Mouse (Mus musculus): ENCODE results near the gene Ifna5. TPM values are rescaled to one million over a fixed set of nuclear protein-coding genes. Genes with fewer than 3 reads are reported as not detected.
"Not testable (repeated sequence)": the region's sequence is repeated elsewhere in the genome, so short reads cannot be mapped to it uniquely, and the experiment has no call there.

Gene Ifna5
- polyA plus RNA-seq, 1 experiment, result not detected

DNA sequence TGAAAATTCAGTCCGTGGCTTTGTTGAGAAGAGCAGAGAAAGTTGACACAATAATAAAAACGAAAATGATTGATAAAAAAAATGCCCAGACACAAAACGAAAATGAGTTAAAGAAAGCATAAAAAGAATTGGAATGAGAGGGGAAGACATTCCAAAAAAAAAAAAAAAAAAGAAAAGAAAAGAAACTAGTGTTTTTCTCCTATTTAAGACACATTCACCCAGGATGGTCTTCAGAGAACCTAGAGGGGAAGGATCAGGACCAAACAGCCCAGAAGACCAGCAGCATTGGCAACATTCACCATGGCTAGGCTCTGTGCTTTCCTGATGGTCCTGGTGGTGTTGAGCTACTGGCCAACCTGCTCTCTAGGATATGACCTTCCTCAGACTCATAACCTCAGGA is 19.4 kb upstream of the Ifna5 start, which contains the start of gene Ifna7:
TSS of gene Ifna7 (plus strand) at position 301 of the 400 bp plus-strand sequence.
- no peaks in the 10 kb centered on the region for H3K36me3 ChIP-seq (ENCODE audit: control insufficient read depth, insufficient read depth, low read length)
- WGBS, result 51% methylated on average over 3 of the region's 3 CpGs
- H3K4me3 ChIP-seq (ENCODE audit: low read depth, low read length), result no peak within 1 kb of the TSS
- no peaks in the 10 kb centered on the region for H3K4me1 ChIP-seq (ENCODE audit: control insufficient read depth, insufficient read depth, insufficient read length, low read length)
- no peaks in the 10 kb centered on the region; the same call in 1 of the 2 replicates for H3K27me3 ChIP-seq (ENCODE audit: control insufficient read depth, insufficient read depth, low read length)
- TF ChIP-seq CTCF (IDR thresholded peaks at IDR 0.05; ENCODE audit: extremely low read depth, insufficient read length, insufficient replicate concordance, low read depth, low read length), result no peak
- no peak for TF ChIP-seq POLR2A (IDR thresholded peaks at IDR 0.05; ENCODE audit: low read depth, low read length)
- no peak within 1 kb of the TSS for H3K27ac ChIP-seq (ENCODE audit: insufficient read depth, low read depth, low read length)

DNA sequence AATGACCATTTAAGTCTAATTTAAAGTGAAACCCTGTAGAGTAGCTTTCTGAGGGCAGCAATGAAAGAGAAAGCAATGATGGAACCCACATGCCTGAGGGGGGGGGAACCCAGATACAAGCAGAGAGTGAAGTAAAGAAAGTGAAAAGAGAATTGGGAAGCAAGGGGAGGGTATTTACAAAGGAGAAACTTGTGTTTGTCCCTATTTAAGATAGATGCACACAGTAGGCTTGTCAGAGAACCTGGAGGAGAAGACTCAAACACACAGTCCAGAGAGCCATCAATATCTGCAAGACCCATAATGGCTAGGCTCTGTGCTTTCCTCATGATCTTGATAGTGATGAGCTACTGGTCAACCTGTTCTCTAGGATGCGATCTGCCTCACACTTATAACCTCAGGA is 15.7 kb upstream of the Ifna5 start, which contains the start of gene Ifna11:
TSS of gene Ifna11 (plus strand) at position 301 of the 400 bp plus-strand sequence.
- Histone ChIP-seq H3K4me1 (ENCODE audit: control insufficient read depth, insufficient read depth, insufficient read length, low read length) (no peaks in the 10 kb centered on the region), H3K4me3 (ENCODE audit: low read depth, low read length) (no peak within 1 kb of the TSS), H3K27ac (ENCODE audit: insufficient read depth, low read depth, low read length) (no peak within 1 kb of the TSS), H3K36me3 (ENCODE audit: control insufficient read depth, insufficient read depth, low read length) (no peaks in the 10 kb centered on the region), H3K27me3 (ENCODE audit: control insufficient read depth, insufficient read depth, low read length) (no peaks in the 10 kb centered on the region; the same call in 1 of the 2 replicates)
- 83% methylated on average over 1 of the region's 1 CpGs for WGBS
- TF ChIP-seq CTCF (IDR thresholded peaks at IDR 0.05; ENCODE audit: extremely low read depth, insufficient read length, insufficient replicate concordance, low read depth, low read length), result no peak
- no peak for TF ChIP-seq POLR2A (IDR thresholded peaks at IDR 0.05; ENCODE audit: low read depth, low read length)

DNA sequence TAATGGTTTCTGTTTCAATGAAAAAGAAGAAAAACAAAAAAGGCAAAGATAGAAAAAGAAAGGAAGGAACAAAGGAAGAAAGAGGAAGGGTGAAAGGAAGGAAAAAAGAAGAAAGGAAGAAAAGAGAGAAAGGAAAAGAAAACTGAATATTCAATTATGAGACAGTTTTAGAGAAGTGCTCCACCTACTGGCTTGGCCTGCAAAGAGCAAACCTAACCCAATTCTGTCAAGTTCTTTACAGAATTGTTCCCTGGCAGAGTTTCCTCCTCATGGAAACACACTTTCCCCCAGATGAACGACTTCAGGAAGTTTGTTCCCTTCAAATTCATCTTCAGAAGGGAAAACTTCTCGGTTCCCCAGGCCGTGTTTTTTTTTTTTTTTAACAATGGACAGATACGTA is 12.3 kb upstream of the Ifna5 start:
- no peak overlapping the region for H3K4me3 ChIP-seq (ENCODE audit: low read depth, low read length)
- WGBS, result 27% methylated on average over 4 of the region's 4 CpGs
- no peaks in the 10 kb centered on the region for H3K36me3 ChIP-seq (ENCODE audit: control insufficient read depth, insufficient read depth, low read length)
- H3K27ac ChIP-seq (ENCODE audit: insufficient read depth, low read depth, low read length), result no peak overlapping the region
- no peaks in the 10 kb centered on the region for H3K4me1 ChIP-seq (ENCODE audit: control insufficient read depth, insufficient read depth, insufficient read length, low read length)
- H3K27me3 ChIP-seq (ENCODE audit: control insufficient read depth, insufficient read depth, low read length), result no peaks in the 10 kb centered on the region; the same call in 1 of the 2 replicates
- TF ChIP-seq CTCF (IDR thresholded peaks at IDR 0.05; ENCODE audit: extremely low read depth, insufficient read length, insufficient replicate concordance, low read depth, low read length), result no peak

DNA sequence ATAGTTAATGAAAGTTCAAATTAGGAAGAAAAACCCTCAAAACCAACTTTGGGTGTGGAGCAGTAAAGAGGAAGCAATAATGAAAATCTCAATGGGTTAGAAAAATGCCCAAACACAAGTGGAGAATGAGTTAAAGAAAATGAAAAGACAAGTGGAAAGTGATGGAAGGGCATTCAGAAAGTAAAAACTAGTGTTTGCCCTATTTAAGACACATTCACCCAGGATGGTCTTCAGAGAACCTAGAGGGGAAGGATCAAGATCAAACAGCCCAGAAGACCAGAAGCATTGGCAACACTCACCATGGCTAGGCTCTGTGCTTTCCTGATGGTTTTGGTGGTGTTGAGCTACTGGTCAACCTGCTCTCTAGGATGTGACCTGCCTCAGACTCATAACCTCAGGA is 8.2 kb upstream of the Ifna5 start, which contains the start of gene Ifna6:
TSS of gene Ifna6 (plus strand) at position 301 of the 400 bp plus-strand sequence.
- H3K36me3 ChIP-seq (ENCODE audit: control insufficient read depth, insufficient read depth, low read length); H3K27me3 ChIP-seq (ENCODE audit: control insufficient read depth, insufficient read depth, low read length); H3K4me1 ChIP-seq (ENCODE audit: control insufficient read depth, insufficient read depth, insufficient read length, low read length); H3K27ac ChIP-seq (ENCODE audit: insufficient read depth, low read depth, low read length); H3K4me3 ChIP-seq (ENCODE audit: low read depth, low read length): not testable (repeated sequence)

DNA sequence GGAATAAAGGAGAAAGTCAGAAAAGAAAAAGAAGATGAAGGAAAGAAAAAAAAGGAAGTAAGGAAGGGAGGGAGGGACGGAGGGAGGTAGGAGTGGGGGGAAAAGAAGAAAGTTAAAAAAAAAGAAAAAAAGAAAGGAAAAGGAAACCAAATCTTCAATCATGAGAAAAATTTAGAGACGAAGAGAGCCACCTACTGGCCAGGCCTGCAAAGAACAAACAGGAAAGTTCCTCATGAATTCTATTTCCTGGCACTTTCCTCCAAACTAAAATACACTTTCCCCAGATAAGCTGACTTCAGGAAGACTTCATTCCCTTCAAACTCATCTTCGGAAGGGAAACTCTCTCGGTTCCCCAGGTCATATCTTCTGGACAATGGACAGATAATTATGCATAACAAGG is 4.8 kb upstream of the Ifna5 start:
- Histone ChIP-seq H3K4me1 (ENCODE audit: control insufficient read depth, insufficient read depth, insufficient read length, low read length) (no peaks in the 10 kb centered on the region), H3K27ac (ENCODE audit: insufficient read depth, low read depth, low read length) (no peak overlapping the region), H3K36me3 (ENCODE audit: control insufficient read depth, insufficient read depth, low read length) (no peaks in the 10 kb centered on the region), H3K27me3 (ENCODE audit: control insufficient read depth, insufficient read depth, low read length) (no peaks in the 10 kb centered on the region), H3K4me3 (ENCODE audit: low read depth, low read length) (no peak overlapping the region)
- TF ChIP-seq CTCF (IDR thresholded peaks at IDR 0.05; ENCODE audit: extremely low read depth, insufficient read length, insufficient replicate concordance, low read depth, low read length) (no peak), POLR2A (IDR thresholded peaks at IDR 0.05; ENCODE audit: low read depth, low read length) (no peak)
- WGBS, result 22% methylated on average over 4 of the region's 4 CpGs

DNA sequence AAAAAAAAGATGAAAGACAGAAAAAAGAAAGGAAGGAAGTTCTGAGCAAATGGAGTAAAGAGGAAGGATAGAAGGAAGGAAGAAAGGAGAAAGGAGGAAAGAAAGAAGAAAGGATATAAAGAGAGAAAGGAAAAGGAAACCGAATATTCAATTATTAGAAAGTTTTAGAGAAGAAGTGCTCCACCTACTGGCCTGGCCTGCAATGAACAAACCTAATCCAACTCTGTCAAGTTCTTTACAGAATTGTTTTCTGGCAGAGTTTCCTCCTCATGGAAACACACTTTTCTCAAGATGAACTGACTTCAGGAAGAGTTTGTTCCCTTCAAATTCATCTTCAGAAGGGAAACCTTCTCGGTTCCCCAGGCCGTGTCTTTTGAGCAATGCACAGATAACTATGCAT is 3.5 kb downstream of the Ifna5 start:
- Histone ChIP-seq H3K4me1 (ENCODE audit: control insufficient read depth, insufficient read depth, insufficient read length, low read length) (0 out of 2 replicates have a peak, but pooled peaks cover 2% of the 10 kb centered on the region), H3K4me3 (ENCODE audit: low read depth, low read length) (no peak overlapping the region), H3K27ac (ENCODE audit: insufficient read depth, low read depth, low read length) (no peak overlapping the region), H3K27me3 (ENCODE audit: control insufficient read depth, insufficient read depth, low read length) (peaks cover 3% of the 10 kb centered on the region; the same call in 1 of the 2 replicates), H3K36me3 (ENCODE audit: control insufficient read depth, insufficient read depth, low read length) (no peaks in the 10 kb centered on the region)
- no peak for TF ChIP-seq CTCF (IDR thresholded peaks at IDR 0.05; ENCODE audit: extremely low read depth, insufficient read length, insufficient replicate concordance, low read depth, low read length)
- no peak for TF ChIP-seq POLR2A (IDR thresholded peaks at IDR 0.05; ENCODE audit: low read depth, low read length)
- WGBS, result 35% methylated on average over 3 of the region's 3 CpGs

DNA sequence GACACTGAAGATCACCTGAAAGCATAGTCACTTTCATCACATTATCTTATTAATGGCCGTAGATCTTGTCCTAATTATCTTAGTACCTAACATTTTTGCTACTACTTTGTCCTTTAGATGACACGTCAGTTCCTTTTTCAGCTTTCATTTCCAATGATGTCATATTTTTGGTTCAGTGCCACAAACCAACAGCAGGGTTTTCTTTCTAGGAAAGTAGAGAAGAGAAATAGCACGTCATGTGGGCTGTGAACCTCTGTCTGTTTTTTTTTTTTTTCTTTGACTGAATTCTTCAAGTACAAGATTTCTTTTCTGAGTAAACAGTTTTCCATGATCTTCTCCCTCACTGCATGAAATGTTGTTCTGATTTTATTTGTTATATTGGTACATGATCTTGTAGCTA is 4.7 kb downstream of the Ifna5 start:
- 59% methylated on average over 3 of the region's 3 CpGs for WGBS
- H3K36me3 ChIP-seq (ENCODE audit: control insufficient read depth, insufficient read depth, low read length), result no peaks in the 10 kb centered on the region

More for the DNA sequence above, 4.7 kb downstream of the Ifna5 start:
- Histone ChIP-seq H3K27ac (ENCODE audit: insufficient read depth, low read depth, low read length) (no peak overlapping the region), H3K4me1 (ENCODE audit: control insufficient read depth, insufficient read depth, insufficient read length, low read length) (0 out of 2 replicates have a peak, but pooled peaks cover 2% of the 10 kb centered on the region), H3K4me3 (ENCODE audit: low read depth, low read length) (no peak overlapping the region), H3K27me3 (ENCODE audit: control insufficient read depth, insufficient read depth, low read length) (peaks cover 3% of the 10 kb centered on the region; the same call in 1 of the 2 replicates)
- TF ChIP-seq CTCF (IDR thresholded peaks at IDR 0.05; ENCODE audit: extremely low read depth, insufficient read length, insufficient replicate concordance, low read depth, low read length), result no peak
- no peak for TF ChIP-seq POLR2A (IDR thresholded peaks at IDR 0.05; ENCODE audit: low read depth, low read length)

All from small intestine, adult 2 months (tissue).